Mouse (Mus musculus): ENCODE results near the gene Dxo.
"Not testable (repeated sequence)": the region's sequence is repeated elsewhere in the genome, so short reads cannot be mapped to it uniquely, and the experiment has no call there.

DNA sequence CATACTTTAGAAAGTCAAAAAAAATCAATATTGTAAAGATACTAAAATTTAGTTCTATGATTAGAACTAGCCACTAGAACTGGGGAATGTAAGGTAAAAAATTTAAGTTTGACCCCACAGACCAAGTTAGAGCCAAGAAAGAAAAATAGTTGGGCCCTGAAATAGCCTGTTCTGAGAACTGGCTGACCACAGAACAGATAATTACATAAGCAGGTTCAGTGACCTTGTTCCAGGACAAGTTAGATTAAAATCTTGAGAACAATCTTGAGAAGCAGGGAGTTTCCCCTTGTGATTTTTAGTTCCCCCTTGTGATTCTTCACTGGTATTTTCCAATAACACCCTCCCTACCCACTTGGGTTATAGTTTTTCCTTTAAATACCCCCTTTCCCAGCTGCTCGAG is 6.0 kb upstream of the Dxo start:
- not testable (repeated sequence) for TF ChIP-seq POLR2A (IDR thresholded peaks at IDR 0.05; ENCODE audit: borderline replicate concordance, low read depth, low read length); CTCF (IDR thresholded peaks at IDR 0.05; ENCODE audit: low read depth, low read length)
